In the genomic region with DNA sequence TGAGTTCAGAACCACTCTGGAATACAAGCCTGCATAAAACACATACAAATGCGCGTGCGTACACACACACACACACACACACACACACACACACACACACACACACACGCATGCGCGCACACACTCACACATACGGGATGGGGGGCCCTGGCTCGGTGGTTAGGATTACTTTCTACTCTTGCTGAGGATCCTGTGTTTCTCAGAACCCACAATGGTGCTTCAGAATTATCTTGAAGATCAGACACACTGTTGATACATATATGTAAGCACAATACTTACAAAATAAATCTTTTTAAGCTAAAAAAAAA, we compare ENCODE assay signal across 8 mouse cellular contexts. TPM values are rescaled to one million over a fixed set of nuclear protein-coding genes. Genes with fewer than 3 reads are reported as not detected.
DNase-seq lines count a peak whose midpoint lies in the region; ATAC-seq and TF ChIP-seq lines count a peak whose summit lies in the region.

No protein-coding gene starts in this region.

- WGBS in forebrain, embryonic 10.5 days, result 83% methylated on average over 8 of the region's 8 CpGs
- WGBS in forebrain, postnatal 0 days, result 79% methylated on average over 8 of the region's 8 CpGs
- 85% methylated on average over 8 of the region's 8 CpGs for WGBS in limb, embryonic 13.5 days
- 77% methylated on average over 8 of the region's 8 CpGs for WGBS in small intestine, adult 2 months

- no peak for TF ChIP-seq POLR2A in small intestine, adult 2 months (IDR thresholded peaks at IDR 0.05; ENCODE audit: low read depth, low read length)

- peak overlapping the region; percentile 86 for H3K27ac ChIP-seq in forebrain, embryonic 10.5 days
- no peak overlapping the region for H3K27ac ChIP-seq in forebrain, postnatal 0 days (ENCODE audit: low read depth, low read length)
- no peak overlapping the region for H3K27ac ChIP-seq in limb, embryonic 13.5 days
- peak overlapping the region; percentile 53; the same call in 1 of the 2 replicates for H3K27ac ChIP-seq in small intestine, adult 2 months (ENCODE audit: insufficient read depth, low read depth, low read length)

- no peak for TF ChIP-seq CTCF in forebrain, postnatal 0 days (IDR thresholded peaks at IDR 0.05; ENCODE audit: low read depth)
- no peak for TF ChIP-seq CTCF in small intestine, adult 2 months (IDR thresholded peaks at IDR 0.05; ENCODE audit: extremely low read depth, insufficient read length, insufficient replicate concordance, low read depth, low read length)

- ATAC-seq in forebrain, postnatal 0 days, result no peak
- ATAC-seq in megakaryocyte, adult 5-6 weeks (ENCODE audit: poor library complexity, severe bottlenecking), result no peak
- no peak; the same call in 1 of the 2 replicates for ATAC-seq in limb, embryonic 13.5 days (ENCODE audit: low FRiP score, low read depth)

- H3K4me1 ChIP-seq in forebrain, embryonic 10.5 days, result peaks cover 20% of the 10 kb centered on the region
- peaks cover 11% of the 10 kb centered on the region for H3K4me1 ChIP-seq in forebrain, postnatal 0 days (ENCODE audit: insufficient read depth)
- peaks cover 68% of the 10 kb centered on the region for H3K4me1 ChIP-seq in megakaryocyte, embryonic 14.5 days
- peaks cover 22% of the 10 kb centered on the region for H3K4me1 ChIP-seq in limb, embryonic 13.5 days
- peaks cover 8% of the 10 kb centered on the region for H3K4me1 ChIP-seq in small intestine, adult 2 months (ENCODE audit: control insufficient read depth, insufficient read depth, insufficient read length, low read length)

- no peaks in the 10 kb centered on the region for H3K27me3 ChIP-seq in forebrain, embryonic 10.5 days (ENCODE audit: poor library complexity, severe bottlenecking)
- peaks cover 4% of the 10 kb centered on the region for H3K27me3 ChIP-seq in forebrain, postnatal 0 days (ENCODE audit: insufficient read depth, low read length)
- H3K27me3 ChIP-seq in megakaryocyte, embryonic 14.5 days (replicated peaks), result peaks cover 2% of the 10 kb centered on the region
- H3K27me3 ChIP-seq in limb, embryonic 13.5 days, result no peaks in the 10 kb centered on the region
- H3K27me3 ChIP-seq in small intestine, adult 2 months (ENCODE audit: control insufficient read depth, insufficient read depth, low read length), result no peaks in the 10 kb centered on the region

- no peak overlapping the region for H3K9ac ChIP-seq in forebrain, postnatal 0 days
- no peak overlapping the region for H3K9ac ChIP-seq in limb, embryonic 13.5 days

- no peak overlapping the region; the same call in 1 of the 2 replicates for H3K4me2 ChIP-seq in forebrain, postnatal 0 days (ENCODE audit: low read depth)
- peak overlapping the region; percentile 52 for H3K4me2 ChIP-seq in limb, embryonic 13.5 days (replicated peaks)

- no peaks in the 10 kb centered on the region for H3K9me3 ChIP-seq in forebrain, embryonic 10.5 days
- no peaks in the 10 kb centered on the region for H3K9me3 ChIP-seq in forebrain, postnatal 0 days (ENCODE audit: low read length)
- H3K9me3 ChIP-seq in megakaryocyte, embryonic 14.5 days, result no peaks in the 10 kb centered on the region
- H3K9me3 ChIP-seq in limb, embryonic 13.5 days, result no peaks in the 10 kb centered on the region

- no peak for DNase-seq in forebrain, embryonic 10.5 days (ENCODE audit: extremely low spot score, low spot score)
- DNase-seq in forebrain, postnatal 0 days, result no peak
- no peak for DNase-seq in layer of hippocampus, postnatal 25 days (ENCODE audit: extremely low spot score in 1 of 2, low spot score in 1 of 2)
- DNase-seq in gastrocnemius, postnatal 36 days, result no peak

- intact Hi-C loops in gastrocnemius, postnatal 36 days (cut with DNase I), result loop anchor here (5.0 to 10.0 kb wide), 2 partner anchors 177 to 215 kb away; partner anchors contain the start of genes Qsox2 and Sohlh1

- H3K4me3 ChIP-seq in forebrain, embryonic 10.5 days, result peak overlapping the region; percentile 85
- no peak overlapping the region for H3K4me3 ChIP-seq in forebrain, postnatal 0 days (ENCODE audit: low read depth, low read length)
- peak overlapping the region; percentile 96 for H3K4me3 ChIP-seq in megakaryocyte, embryonic 14.5 days (replicated peaks)
- peak overlapping the region; percentile 85; the same call in 1 of the 2 replicates for H3K4me3 ChIP-seq in limb, embryonic 13.5 days
- H3K4me3 ChIP-seq in small intestine, adult 2 months (ENCODE audit: low read depth, low read length), result peak overlapping the region; percentile 80; the same call in 1 of the 2 replicates

- no peaks in the 10 kb centered on the region for H3K36me3 ChIP-seq in forebrain, embryonic 10.5 days (replicated peaks)
- no peaks in the 10 kb centered on the region for H3K36me3 ChIP-seq in forebrain, postnatal 0 days (ENCODE audit: insufficient read depth)
- peaks cover 12% of the 10 kb centered on the region for H3K36me3 ChIP-seq in megakaryocyte, embryonic 14.5 days (replicated peaks; ENCODE audit: low read length)
- no peaks in the 10 kb centered on the region for H3K36me3 ChIP-seq in limb, embryonic 13.5 days
- H3K36me3 ChIP-seq in small intestine, adult 2 months (ENCODE audit: control insufficient read depth, insufficient read depth, low read length), result no peaks in the 10 kb centered on the region

RNA-seq across cellular contexts. Expression of gene Ubac1, which starts 0.7 kb away (rescaled TPM):
- polyA plus RNA-seq in forebrain, embryonic 10.5 days (2016; fragmentation: Nextera tagmentation; extraction: Ambion mirVana), result 85.3 and 86.2 TPM in 2 replicates
- total RNA-seq in forebrain, postnatal 0 days (2014; rRNA removed), result 121 and 126 TPM in 2 replicates
- 139 and 150 TPM in 2 replicates for polyA plus RNA-seq in forebrain, postnatal 0 days (2015; fragmentation: Nextera tagmentation; extraction: Ambion mirVana)
- polyA plus RNA-seq in megakaryocyte, embryonic 14.5 days (2012; ENCODE audit: insufficient read depth, low replicate concordance), result 9.0 and 55.5 TPM in 2 replicates
- total RNA-seq in megakaryocyte, adult 5-6 weeks (2015), result 39.8 TPM in 2 replicates
- total RNA-seq in megakaryocyte, adult 5-6 weeks (2017), result 19.0 and 20.9 TPM in 2 replicates
- 95.7 and 104 TPM in 2 replicates for polyA plus RNA-seq in limb, embryonic 13.5 days (2015; fragmentation: Nextera tagmentation; extraction: Ambion mirVana)
- 33.8 and 55.1 TPM in 2 replicates for polyA plus RNA-seq in small intestine, adult 2 months (2012; rRNA removed)
- 10 to 100 TPM; 58.1 to 68.6 TPM for total RNA-seq in layer of hippocampus, postnatal 25 days (2021)
- 100 to 1,000 TPM; 197 to 239 TPM for total RNA-seq in gastrocnemius, postnatal 36 days (2021)

RNA-seq across cellular contexts. Expression of gene Camsap1, which starts 39.1 kb away (rescaled TPM):
- 24.5 and 28.9 TPM in 2 replicates for polyA plus RNA-seq in forebrain, embryonic 10.5 days (2016; fragmentation: Nextera tagmentation; extraction: Ambion mirVana)
- total RNA-seq in forebrain, postnatal 0 days (2014; rRNA removed), result 132 and 140 TPM in 2 replicates
- polyA plus RNA-seq in forebrain, postnatal 0 days (2015; fragmentation: Nextera tagmentation; extraction: Ambion mirVana), result 50.4 and 60.0 TPM in 2 replicates
- polyA plus RNA-seq in megakaryocyte, embryonic 14.5 days (2012; ENCODE audit: insufficient read depth, low replicate concordance), result 3.2 and 4.7 TPM in 2 replicates
- 3.4 and 4.4 TPM in 2 replicates for total RNA-seq in megakaryocyte, adult 5-6 weeks (2015)
- total RNA-seq in megakaryocyte, adult 5-6 weeks (2017), result 10.2 and 24.2 TPM in 2 replicates
- polyA plus RNA-seq in limb, embryonic 13.5 days (2015; fragmentation: Nextera tagmentation; extraction: Ambion mirVana), result 18.0 and 19.5 TPM in 2 replicates
- 4.4 and 4.6 TPM in 2 replicates for polyA plus RNA-seq in small intestine, adult 2 months (2012; rRNA removed)
- total RNA-seq in layer of hippocampus, postnatal 25 days (2021), result 100 to 1,000 TPM; 113 to 122 TPM
- total RNA-seq in gastrocnemius, postnatal 36 days (2021), result 10 to 100 TPM; 34.3 to 34.9 TPM

Comparison
In these comparisons a context has a peak if more than half of its experiments do, and no peak if none do; other contexts are left out.
1. H3K27ac ChIP-seq: peak in forebrain, embryonic 10.5 days (single experiment) and small intestine, adult 2 months (single experiment); none in forebrain, postnatal 0 days (single experiment) and limb, embryonic 13.5 days (single experiment).